Mouse (Mus musculus) frontal cortex, postnatal 14 days (tissue): ENCODE data around the gene Gm3012.
"Not testable (repeated sequence)": the region's sequence is repeated elsewhere in the genome, so short reads cannot be mapped to it uniquely, and the experiment has no call there.

ENCODE experiments used
- DNase-seq, 2 experiments: peaks; one replicate each; pipeline ENCODE4 v3.0.0; 2022; ENCODE audit warnings: low spot score in 2 of 2

Gm3012 gene

GRCm38 (mm10) chr14:3634212-3634611 is at the start of gene Gm3012:
Gene Gm3012 (plus strand): TSS chr14:3634512.
- not testable (repeated sequence) for DNase-seq

- not testable (repeated sequence) for DNase-seq
Measured at GRCm38 (mm10) chr14:3651730-3652129, 17.4 kb downstream of the Gm3012 start, which contains the start of gene Gm3020. Gene Gm3020 (plus strand): TSS chr14:3652030.

- DNase-seq = not testable (repeated sequence)
Measured at GRCm38 (mm10) chr14:3688483-3688882, 54.2 kb downstream of the Gm3012 start, which contains the start of gene Gm3043. Gene Gm3043 (plus strand): TSS chr14:3688783.
